Mouse (Mus musculus) adrenal gland, postnatal 14 days (tissue): Measurements from ENCODE around the gene Pros1. TPM values are rescaled to one million over a fixed set of nuclear protein-coding genes. Genes with fewer than 3 reads are reported as not detected.
A peak's percentile ranks its signal among the peaks of the same experiment; 100 is the strongest.

ENCODE experiments used
- DNase-seq: peaks from one replicate; pipeline ENCODE4 v3.0.0; 2021; ENCODE audit warnings: mixed read lengths
- total RNA-seq: library from RNA; stranded (reverse); gene quantifications from 2 replicates; pipeline ENCODE4 v1.2.3, GENCODE M21; 2021

The Pros1 gene
- total RNA-seq, 1 experiment from 2014 or later, result 47.9 TPM

- no peak for DNase-seq
Observed at GRCm38 (mm10) chr16:62860140-62860539, 6.0 kb downstream of the Pros1 start.

GRCm38 (mm10) chr16:62861455-62861854 lies 7.3 kb downstream of the Pros1 start:
- DNase-seq, result no peak

GRCm38 (mm10) chr16:62872688-62873117 lies 18.6 kb downstream of the Pros1 start:
- no peak for DNase-seq

- no peak for DNase-seq
Observed at GRCm38 (mm10) chr16:62873180-62873579, 19.1 kb downstream of the Pros1 start.

- DNase-seq, result no peak
Observed at GRCm38 (mm10) chr16:62874065-62874464, 20.0 kb downstream of the Pros1 start.

- DNase-seq, result no peak
Observed at GRCm38 (mm10) chr16:62895824-62896223, 41.7 kb downstream of the Pros1 start.

GRCm38 (mm10) chr16:62911364-62911763 lies 57.3 kb downstream of the Pros1 start:
- no peak for DNase-seq

- DNase-seq, result no peak
Observed at GRCm38 (mm10) chr16:62912246-62912645, 58.1 kb downstream of the Pros1 start.

GRCm38 (mm10) chr16:62915530-62915929 lies 61.4 kb downstream of the Pros1 start:
- no peak for DNase-seq

- peak; percentile 11 for DNase-seq
Observed at GRCm38 (mm10) chr16:62922245-62922644, 68.1 kb downstream of the Pros1 start.

- DNase-seq, result no peak
Observed at GRCm38 (mm10) chr16:62931341-62931740, 77.2 kb downstream of the Pros1 start.

- peak; percentile 60 for DNase-seq
Observed at GRCm38 (mm10) chr16:62936316-62936715, 82.2 kb downstream of the Pros1 start.

GRCm38 (mm10) chr16:62940388-62941003 lies 86.4 kb downstream of the Pros1 start:
- DNase-seq, result peak; percentile 86

GRCm38 (mm10) chr16:62941763-62942162 lies 87.7 kb downstream of the Pros1 start:
- no peak for DNase-seq

GRCm38 (mm10) chr16:62942418-62943410 lies 88.6 kb downstream of the Pros1 start:
- DNase-seq, result no peak

GRCm38 (mm10) chr16:62958485-62958884 lies 104.4 kb downstream of the Pros1 start:
- DNase-seq, result no peak

- DNase-seq, result no peak
Observed at GRCm38 (mm10) chr16:62964361-62964763, 110.3 kb downstream of the Pros1 start.

- DNase-seq, result no peak
Observed at GRCm38 (mm10) chr16:62971673-62972332, 117.7 kb downstream of the Pros1 start.

GRCm38 (mm10) chr16:62974926-62975325 lies 120.8 kb downstream of the Pros1 start:
- DNase-seq, result peak; percentile 50
